Mouse (Mus musculus): Measurements from ENCODE around the gene Hist1h2ap. TPM values are rescaled to one million over a fixed set of nuclear protein-coding genes. Genes with fewer than 3 reads are reported as not detected.
"Not testable (repeated sequence)": the region's sequence is repeated elsewhere in the genome, so short reads cannot be mapped to it uniquely, and the experiment has no call there.

The Hist1h2ap gene
- polyA plus RNA-seq, 1 experiment: 730 TPM

GRCm38 (mm10) chr13:21861608-21862007 lies 28.3 kb upstream of the Hist1h2ap start:
- H3ac ChIP-seq (ENCODE audit: control insufficient read depth, insufficient read length): no peak overlapping the region
- no peak overlapping the region for H3K4me2 ChIP-seq (ENCODE audit: low read depth)
- TF ChIP-seq MYOG (IDR thresholded peaks at IDR 0.05; ENCODE audit: control insufficient read depth in 1 of 3, insufficient read depth in 1 of 3, insufficient read length in 2 of 3, low read depth in 2 of 3) (no peak), POLR2AphosphoS2 (IDR thresholded peaks at IDR 0.05; ENCODE audit: insufficient read length, low read depth) (no peak)
- no peaks in the 10 kb centered on the region for H3K27me3 ChIP-seq (ENCODE audit: control insufficient read depth, insufficient read depth, insufficient read length)
- H3K36me3 ChIP-seq (ENCODE audit: control insufficient read depth, insufficient read depth): no peaks in the 10 kb centered on the region
- H3K4me3 ChIP-seq: no peak overlapping the region
- no peaks in the 10 kb centered on the region for H3K79me2 ChIP-seq (ENCODE audit: control insufficient read depth, insufficient read depth)

GRCm38 (mm10) chr13:21855698-21856162 lies 22.4 kb upstream of the Hist1h2ap start:
- H3K4me3 ChIP-seq: peak overlapping the region; percentile 28
- H3ac ChIP-seq (ENCODE audit: control insufficient read depth, insufficient read length): no peak overlapping the region
- TF ChIP-seq E2F4 (IDR thresholded peaks at IDR 0.05; ENCODE audit: insufficient read depth): no peak
- TF ChIP-seq CEBPB (IDR thresholded peaks at IDR 0.05; ENCODE audit: insufficient read depth, poor library complexity, severe bottlenecking): 0 out of 2 replicates have a peak, but pooled peaks have one; percentile 13
- TF ChIP-seq TCF12 (IDR thresholded peaks at IDR 0.05; ENCODE audit: insufficient read depth, poor library complexity, severe bottlenecking): no peak
- no peak for TF ChIP-seq TCF3 (IDR thresholded peaks at IDR 0.05; ENCODE audit: insufficient read length, low read depth)
- no peak for TF ChIP-seq MYOD1 (IDR thresholded peaks at IDR 0.05; ENCODE audit: control insufficient read depth in 1 of 3, insufficient read length in 2 of 3, low read depth in 2 of 3)
- H3K79me2 ChIP-seq (ENCODE audit: control insufficient read depth, insufficient read depth): no peaks in the 10 kb centered on the region
- H3K4me2 ChIP-seq (ENCODE audit: low read depth): peak overlapping the region; percentile 84
- no peaks in the 10 kb centered on the region for H3K27me3 ChIP-seq (ENCODE audit: control insufficient read depth, insufficient read depth, insufficient read length)
- no peaks in the 10 kb centered on the region for H3K36me3 ChIP-seq (ENCODE audit: control insufficient read depth, insufficient read depth)

- Histone ChIP-seq H3K27me3 (ENCODE audit: control insufficient read depth, insufficient read depth, insufficient read length) (no peaks in the 10 kb centered on the region), H3K4me3 (peak overlapping the region; percentile 28)
- TF ChIP-seq MYOG (IDR thresholded peaks at IDR 0.05; ENCODE audit: control insufficient read depth in 1 of 3, insufficient read depth in 1 of 3, insufficient read length in 2 of 3, low read depth in 2 of 3) (no peak), USF1 (IDR thresholded peaks at IDR 0.05; ENCODE audit: low read depth) (no peak), TCF12 (IDR thresholded peaks at IDR 0.05; ENCODE audit: insufficient read depth, poor library complexity, severe bottlenecking) (no peak), E2F4 (IDR thresholded peaks at IDR 0.05; ENCODE audit: insufficient read depth) (no peak), MAX (IDR thresholded peaks at IDR 0.05; ENCODE audit: low read depth) (no peak), POLR2A (IDR thresholded peaks at IDR 0.05; ENCODE audit: insufficient read length, low read depth) (no peak), TCF3 (IDR thresholded peaks at IDR 0.05; ENCODE audit: insufficient read length, low read depth) (no peak), SRF (IDR thresholded peaks at IDR 0.05; ENCODE audit: control insufficient read depth, insufficient read length, low read depth) (no peak), POLR2AphosphoS2 (IDR thresholded peaks at IDR 0.05; ENCODE audit: insufficient read length, low read depth) (no peak), REST (IDR thresholded peaks at IDR 0.05; ENCODE audit: insufficient read depth, insufficient read length) (no peak), CEBPB (IDR thresholded peaks at IDR 0.05; ENCODE audit: insufficient read depth, poor library complexity, severe bottlenecking) (no peak), MYOD1 (IDR thresholded peaks at IDR 0.05; ENCODE audit: control insufficient read depth in 1 of 3, insufficient read length in 2 of 3, low read depth in 2 of 3) (no peak)
Observed at GRCm38 (mm10) chr13:21855146-21855545, 21.8 kb upstream of the Hist1h2ap start.

GRCm38 (mm10) chr13:21852215-21852945 lies 19.1 kb upstream of the Hist1h2ap start:
- no peak overlapping the region for H3K4me2 ChIP-seq (ENCODE audit: low read depth)
- H3K79me2 ChIP-seq (ENCODE audit: control insufficient read depth, insufficient read depth): no peaks in the 10 kb centered on the region
- H3K27me3 ChIP-seq (ENCODE audit: control insufficient read depth, insufficient read depth, insufficient read length): no peaks in the 10 kb centered on the region
- H3K4me3 ChIP-seq: no peak overlapping the region
- TF ChIP-seq TCF3 (IDR thresholded peaks at IDR 0.05; ENCODE audit: insufficient read length, low read depth) (no peak), E2F4 (IDR thresholded peaks at IDR 0.05; ENCODE audit: insufficient read depth) (no peak), MYOD1 (IDR thresholded peaks at IDR 0.05; ENCODE audit: control insufficient read depth in 1 of 3, insufficient read length in 2 of 3, low read depth in 2 of 3) (no peak)
- no peak overlapping the region for H3ac ChIP-seq (ENCODE audit: control insufficient read depth, insufficient read length)
- H3K36me3 ChIP-seq (ENCODE audit: control insufficient read depth, insufficient read depth): no peaks in the 10 kb centered on the region

More at GRCm38 (mm10) chr13:21855146-21855545, 21.8 kb upstream of the Hist1h2ap start:
- Histone ChIP-seq H3K36me3 (ENCODE audit: control insufficient read depth, insufficient read depth) (no peaks in the 10 kb centered on the region), H3K79me2 (ENCODE audit: control insufficient read depth, insufficient read depth) (no peaks in the 10 kb centered on the region), H3K4me2 (ENCODE audit: low read depth) (no peak overlapping the region), H3ac (ENCODE audit: control insufficient read depth, insufficient read length) (no peak overlapping the region)

GRCm38 (mm10) chr13:21850696-21851095 lies 17.4 kb upstream of the Hist1h2ap start:
- H3K27me3 ChIP-seq (ENCODE audit: control insufficient read depth, insufficient read depth, insufficient read length); H3K36me3 ChIP-seq (ENCODE audit: control insufficient read depth, insufficient read depth); H3K79me2 ChIP-seq (ENCODE audit: control insufficient read depth, insufficient read depth); H3K4me2 ChIP-seq (ENCODE audit: low read depth); H3ac ChIP-seq (ENCODE audit: control insufficient read depth, insufficient read length); H3K4me3 ChIP-seq: not testable (repeated sequence)

- Histone ChIP-seq H3K4me2 (ENCODE audit: low read depth) (no peak overlapping the region), H3ac (ENCODE audit: control insufficient read depth, insufficient read length) (no peak overlapping the region), H3K4me3 (no peak overlapping the region), H3K36me3 (ENCODE audit: control insufficient read depth, insufficient read depth) (no peaks in the 10 kb centered on the region), H3K79me2 (ENCODE audit: control insufficient read depth, insufficient read depth) (no peaks in the 10 kb centered on the region), H3K27me3 (ENCODE audit: control insufficient read depth, insufficient read depth, insufficient read length) (no peaks in the 10 kb centered on the region)
- TF ChIP-seq TCF12 (IDR thresholded peaks at IDR 0.05; ENCODE audit: insufficient read depth, poor library complexity, severe bottlenecking): no peak
- TF ChIP-seq USF1 (IDR thresholded peaks at IDR 0.05; ENCODE audit: low read depth): no peak
- no peak for TF ChIP-seq E2F4 (IDR thresholded peaks at IDR 0.05; ENCODE audit: insufficient read depth)
- no peak for TF ChIP-seq CEBPB (IDR thresholded peaks at IDR 0.05; ENCODE audit: insufficient read depth, poor library complexity, severe bottlenecking)
- TF ChIP-seq TCF3 (IDR thresholded peaks at IDR 0.05; ENCODE audit: insufficient read length, low read depth): no peak
- no peak for TF ChIP-seq MAX (IDR thresholded peaks at IDR 0.05; ENCODE audit: low read depth)
- TF ChIP-seq POLR2A (IDR thresholded peaks at IDR 0.05; ENCODE audit: insufficient read length, low read depth): no peak
- no peak for TF ChIP-seq POLR2AphosphoS2 (IDR thresholded peaks at IDR 0.05; ENCODE audit: insufficient read length, low read depth)
- TF ChIP-seq SRF (IDR thresholded peaks at IDR 0.05; ENCODE audit: control insufficient read depth, insufficient read length, low read depth): no peak
- no peak for TF ChIP-seq MYOD1 (IDR thresholded peaks at IDR 0.05; ENCODE audit: control insufficient read depth in 1 of 3, insufficient read length in 2 of 3, low read depth in 2 of 3)
- no peak for TF ChIP-seq REST (IDR thresholded peaks at IDR 0.05; ENCODE audit: insufficient read depth, insufficient read length)
- TF ChIP-seq MYOG (IDR thresholded peaks at IDR 0.05; ENCODE audit: control insufficient read depth in 1 of 3, insufficient read depth in 1 of 3, insufficient read length in 2 of 3, low read depth in 2 of 3): no peak
Observed at GRCm38 (mm10) chr13:21847883-21848282, 14.6 kb upstream of the Hist1h2ap start.

GRCm38 (mm10) chr13:21846356-21846755 lies 13.0 kb upstream of the Hist1h2ap start:
- H3K4me2 ChIP-seq (ENCODE audit: low read depth); H3K36me3 ChIP-seq (ENCODE audit: control insufficient read depth, insufficient read depth); H3K27me3 ChIP-seq (ENCODE audit: control insufficient read depth, insufficient read depth, insufficient read length); H3ac ChIP-seq (ENCODE audit: control insufficient read depth, insufficient read length); H3K79me2 ChIP-seq (ENCODE audit: control insufficient read depth, insufficient read depth); H3K4me3 ChIP-seq: not testable (repeated sequence)

- H3K4me2 ChIP-seq (ENCODE audit: low read depth); H3K36me3 ChIP-seq (ENCODE audit: control insufficient read depth, insufficient read depth); H3ac ChIP-seq (ENCODE audit: control insufficient read depth, insufficient read length); H3K27me3 ChIP-seq (ENCODE audit: control insufficient read depth, insufficient read depth, insufficient read length); H3K79me2 ChIP-seq (ENCODE audit: control insufficient read depth, insufficient read depth); H3K4me3 ChIP-seq: not testable (repeated sequence)
Observed at GRCm38 (mm10) chr13:21840508-21840907, 7.2 kb upstream of the Hist1h2ap start.
